ENCODE assay signal across 25 mouse cellular contexts in genomic region chr1:127320956-127321355, GRCm38 (mm10).
DNase-seq lines count a peak whose midpoint lies in the region; ATAC-seq and TF ChIP-seq lines count a peak whose summit lies in the region.
"Had no signal": no experiment of that assay in that cellular context is flagged by ENCODE, and none has a peak within 500 bp of the region (broad histone marks: within the 10 kb centered on the region; RNA-seq: fewer than 3 reads in every experiment).

No protein-coding gene starts in this region.

- 0 out of 2 replicates have a peak overlapping the region, but pooled peaks have one; percentile 31 for H3K27ac ChIP-seq in heart, embryonic 13.5 days (replicated peaks)
- H3K27ac ChIP-seq in heart, adult 2 months = no peak overlapping the region
- H3K27ac ChIP-seq in midbrain, embryonic 11.5 days (ENCODE audit: low read depth, low read length) = no peak overlapping the region
- no peak overlapping the region for H3K27ac ChIP-seq in midbrain, embryonic 16.5 days (ENCODE audit: low read length)
- H3K27ac ChIP-seq: embryonic facial prominence, embryonic 15.5 days; forebrain, embryonic 15.5 days; limb, embryonic 15.5 days; liver, embryonic 14.5 days; midbrain, embryonic 13.5 days; neural tube, embryonic 12.5 days; stomach, postnatal 0 days had no signal

- intact Hi-C loops in heart, adult 2 months (cut with DNase I) = no loop called here

- H3K4me3 ChIP-seq in heart, embryonic 13.5 days = no peak overlapping the region
- no peak overlapping the region for H3K4me3 ChIP-seq in heart, adult 2 months
- H3K4me3 ChIP-seq in midbrain, embryonic 11.5 days (ENCODE audit: low read depth, low read length) = no peak overlapping the region
- no peak overlapping the region for H3K4me3 ChIP-seq in midbrain, embryonic 16.5 days (ENCODE audit: low read depth, low read length)
- H3K4me3 ChIP-seq: embryonic facial prominence, embryonic 15.5 days; forebrain, embryonic 15.5 days; hindbrain, embryonic 13.5 days; limb, embryonic 15.5 days; midbrain, embryonic 13.5 days; neural tube, embryonic 12.5 days had no signal

- peaks cover 2% of the 10 kb centered on the region; the same call in 1 of the 2 replicates for H3K79me2 ChIP-seq in heart, adult 2 months (replicated peaks; ENCODE audit: control insufficient read depth, insufficient read depth, low read length)

- DNase-seq in embryo, embryonic 10 days (ENCODE audit: low spot score) = peak; percentile 15
- DNase-seq in embryo, embryonic 11 days = no peak
- DNase-seq in heart, adult 2 months = no peak
- DNase-seq in midbrain, embryonic 11.5 days (ENCODE audit: low spot score, missing footprints) = peak; percentile 78
- peak; percentile 9 for DNase-seq in yolk sac, embryonic 10.5 days (ENCODE audit: low spot score)
- DNase-seq in adrenal gland, adult 2 months = no peak
- DNase-seq: adrenal gland, adult 8-10 months; cerebellum, adult 18-20 months; cerebellum, postnatal 25 days; gastrocnemius, postnatal 10 days; heart, adult 18-20 months; kidney, postnatal 10 days; left cerebral cortex, postnatal 4 days; lung, embryonic 14.5 days; right cerebral cortex, adult 18-20 months had no signal

- peaks cover 40% of the 10 kb centered on the region for H3K4me1 ChIP-seq in heart, embryonic 13.5 days
- H3K4me1 ChIP-seq in heart, adult 2 months (ENCODE audit: control insufficient read depth, insufficient read depth, low read length) = peaks cover 8% of the 10 kb centered on the region
- no peaks in the 10 kb centered on the region for H3K4me1 ChIP-seq in midbrain, embryonic 11.5 days (ENCODE audit: control insufficient read depth, insufficient read depth, low read length)
- H3K4me1 ChIP-seq in midbrain, embryonic 16.5 days (ENCODE audit: control insufficient read depth, insufficient read depth, low read length) = peaks cover 3% of the 10 kb centered on the region; the same call in 1 of the 2 replicates
- H3K4me1 ChIP-seq: embryonic facial prominence, embryonic 15.5 days had no signal

- no peak for ATAC-seq in heart, embryonic 13.5 days (ENCODE audit: extremely low read depth, insufficient number of reproducible peaks, low FRiP score, low TSS enrichment)
- no peak for ATAC-seq in midbrain, embryonic 11.5 days (ENCODE audit: low FRiP score)
- ATAC-seq in midbrain, embryonic 16.5 days = no peak
- ATAC-seq: forebrain, embryonic 15.5 days; midbrain, embryonic 13.5 days had no signal

- H3K4me2 ChIP-seq in heart, embryonic 13.5 days = no peak overlapping the region
- no peak overlapping the region for H3K4me2 ChIP-seq in midbrain, embryonic 11.5 days
- H3K4me2 ChIP-seq in midbrain, embryonic 16.5 days (ENCODE audit: low read length) = no peak overlapping the region
- H3K4me2 ChIP-seq: embryonic facial prominence, embryonic 15.5 days; forebrain, embryonic 15.5 days; hindbrain, embryonic 13.5 days; limb, embryonic 15.5 days; lung, embryonic 14.5 days; midbrain, embryonic 13.5 days; neural tube, embryonic 12.5 days had no signal

- H3K36me3 ChIP-seq in heart, embryonic 13.5 days = peaks cover 14% of the 10 kb centered on the region
- H3K36me3 ChIP-seq in heart, adult 2 months (ENCODE audit: control insufficient read depth, insufficient read depth, low read length) = peaks cover 3% of the 10 kb centered on the region; the same call in 1 of the 2 replicates
- H3K36me3 ChIP-seq in midbrain, embryonic 11.5 days (ENCODE audit: control insufficient read depth, insufficient read depth, low read length) = 0 out of 2 replicates have a peak, but pooled peaks cover 3% of the 10 kb centered on the region
- no peaks in the 10 kb centered on the region for H3K36me3 ChIP-seq in midbrain, embryonic 16.5 days (ENCODE audit: control insufficient read depth, insufficient read depth, low read length)
- H3K36me3 ChIP-seq: limb, embryonic 15.5 days; neural tube, embryonic 12.5 days had no signal

- H3K9me3 ChIP-seq in heart, embryonic 13.5 days = no peaks in the 10 kb centered on the region
- no peaks in the 10 kb centered on the region for H3K9me3 ChIP-seq in midbrain, embryonic 11.5 days (ENCODE audit: control insufficient read depth, low read length)
- H3K9me3 ChIP-seq in midbrain, embryonic 16.5 days (replicated peaks; ENCODE audit: control insufficient read depth, low read length, poor library complexity, severe bottlenecking) = no peaks in the 10 kb centered on the region
- H3K9me3 ChIP-seq: embryonic facial prominence, embryonic 15.5 days; forebrain, embryonic 15.5 days; hindbrain, embryonic 13.5 days; limb, embryonic 15.5 days; midbrain, embryonic 13.5 days; neural tube, embryonic 12.5 days had no signal

- H3K27me3 ChIP-seq in heart, embryonic 13.5 days (replicated peaks) = no peaks in the 10 kb centered on the region
- H3K27me3 ChIP-seq in heart, adult 2 months (ENCODE audit: control insufficient read depth, insufficient read depth, low read length) = no peaks in the 10 kb centered on the region
- no peaks in the 10 kb centered on the region for H3K27me3 ChIP-seq in midbrain, embryonic 11.5 days (ENCODE audit: control insufficient read depth, insufficient read depth, low read length)
- H3K27me3 ChIP-seq in midbrain, embryonic 16.5 days (ENCODE audit: control insufficient read depth, insufficient read depth, low read depth, low read length) = no peaks in the 10 kb centered on the region
- H3K27me3 ChIP-seq: embryonic facial prominence, embryonic 15.5 days; forebrain, embryonic 15.5 days; hindbrain, embryonic 13.5 days; limb, embryonic 15.5 days; midbrain, embryonic 13.5 days; neural tube, embryonic 12.5 days had no signal

- TF ChIP-seq CTCF in heart, adult 2 months (IDR thresholded peaks at IDR 0.05) = no peak

- H3K9ac ChIP-seq in heart, embryonic 13.5 days = no peak overlapping the region
- H3K9ac ChIP-seq in heart, adult 2 months (ENCODE audit: low read depth, low read length) = no peak overlapping the region
- H3K9ac ChIP-seq in midbrain, embryonic 11.5 days (ENCODE audit: low read length) = no peak overlapping the region
- no peak overlapping the region for H3K9ac ChIP-seq in midbrain, embryonic 16.5 days (ENCODE audit: low read depth, low read length)
- H3K9ac ChIP-seq: embryonic facial prominence, embryonic 15.5 days; forebrain, embryonic 15.5 days; hindbrain, embryonic 13.5 days; limb, embryonic 15.5 days; liver, embryonic 14.5 days; lung, embryonic 14.5 days; midbrain, embryonic 13.5 days; neural tube, embryonic 12.5 days had no signal

- TF ChIP-seq EP300 in heart, adult 2 months (IDR thresholded peaks at IDR 0.05; ENCODE audit: insufficient read depth, low read depth, low read length) = no peak

- 58% methylated on average over 10 of the region's 10 CpGs for WGBS in heart, embryonic 13.5 days
- WGBS in heart, adult 2 months = 75% methylated on average over 10 of the region's 10 CpGs
- WGBS in midbrain, embryonic 11.5 days = 88% methylated on average over 10 of the region's 10 CpGs
- 88% methylated on average over 10 of the region's 10 CpGs for WGBS in midbrain, embryonic 16.5 days

- no peak for TF ChIP-seq POLR2A in heart, adult 2 months (IDR thresholded peaks at IDR 0.05; ENCODE audit: insufficient read depth, low read depth, low read length)

Comparison
In these comparisons a context has a peak if more than half of its experiments do, and no peak if none do; other contexts are left out.
1. DNase-seq: peak in embryo, embryonic 10 days (single experiment), midbrain, embryonic 11.5 days (single experiment) and yolk sac, embryonic 10.5 days (single experiment); none in embryo, embryonic 11 days (single experiment), heart, adult 2 months (0 of 2) and adrenal gland, adult 2 months (single experiment).